Mouse (Mus musculus): ENCODE measurements around the gene Abcf2. TPM values are rescaled to one million over a fixed set of nuclear protein-coding genes. Genes with fewer than 3 reads are reported as not detected.

Gene Abcf2
- polyA plus RNA-seq, 1 experiment, result 48.7 TPM

DNA sequence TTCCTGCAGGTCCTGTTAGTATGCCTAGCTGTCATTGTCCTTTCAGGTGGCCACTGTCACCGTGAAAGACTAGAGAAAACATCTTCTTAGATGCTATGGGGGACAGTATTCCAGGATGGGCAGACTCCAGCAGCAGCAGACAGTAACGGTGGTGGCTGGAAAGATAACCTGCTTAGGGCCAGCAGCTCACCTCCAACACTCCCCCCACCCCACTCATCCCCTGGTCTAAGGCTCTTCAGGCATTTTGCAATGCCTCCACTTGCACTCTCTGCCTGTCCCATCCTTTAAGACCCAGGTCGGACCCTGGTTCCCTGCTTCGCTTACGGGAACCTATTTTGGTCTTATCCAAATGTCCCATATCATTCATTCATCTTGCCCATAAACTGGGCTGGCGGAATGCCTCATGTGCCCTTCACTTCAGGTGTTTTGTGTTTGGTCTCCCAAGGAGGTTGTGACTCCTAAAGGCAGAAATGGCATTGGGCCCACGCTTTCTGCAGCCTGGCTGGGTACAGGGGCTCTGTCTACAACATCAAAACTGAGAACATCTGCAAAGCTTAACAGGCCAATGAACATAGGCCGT, 26.3 kb upstream of the Abcf2 start:
- WGBS, result 69% methylated on average over 8 of the region's 8 CpGs
- DNase-seq, result no peak
- TF ChIP-seq CTCF (IDR thresholded peaks at IDR 0.05; ENCODE audit: insufficient read depth, low read length) (no peak), POLR2A (IDR thresholded peaks at IDR 0.05; ENCODE audit: borderline replicate concordance, extremely low read depth, low read depth, low read length) (no peak)
- H3K4me1 ChIP-seq (ENCODE audit: control insufficient read depth, insufficient read depth, low read length), result peaks cover 19% of the 10 kb centered on the region
- no peak overlapping the region for H3K4me3 ChIP-seq (replicated peaks; ENCODE audit: extremely low read depth, low read depth, low read length)

- TF ChIP-seq CTCF (IDR thresholded peaks at IDR 0.05; ENCODE audit: insufficient read depth, low read length), result no peak
- peak; percentile 69; the same call in 1 of the 2 replicates for TF ChIP-seq POLR2A (IDR thresholded peaks at IDR 0.05; ENCODE audit: borderline replicate concordance, extremely low read depth, low read depth, low read length)
- peaks cover 19% of the 10 kb centered on the region for H3K4me1 ChIP-seq (ENCODE audit: control insufficient read depth, insufficient read depth, low read length)
- peak overlapping the region; percentile 61 for H3K4me3 ChIP-seq (replicated peaks; ENCODE audit: extremely low read depth, low read depth, low read length)
- 2% methylated on average over 16 of the region's 16 CpGs for WGBS
- peak; percentile 88 for DNase-seq
Measured at GRCm38 (mm10) chr5:24602751-24603343, 25.6 kb upstream of the Abcf2 start.

DNA sequence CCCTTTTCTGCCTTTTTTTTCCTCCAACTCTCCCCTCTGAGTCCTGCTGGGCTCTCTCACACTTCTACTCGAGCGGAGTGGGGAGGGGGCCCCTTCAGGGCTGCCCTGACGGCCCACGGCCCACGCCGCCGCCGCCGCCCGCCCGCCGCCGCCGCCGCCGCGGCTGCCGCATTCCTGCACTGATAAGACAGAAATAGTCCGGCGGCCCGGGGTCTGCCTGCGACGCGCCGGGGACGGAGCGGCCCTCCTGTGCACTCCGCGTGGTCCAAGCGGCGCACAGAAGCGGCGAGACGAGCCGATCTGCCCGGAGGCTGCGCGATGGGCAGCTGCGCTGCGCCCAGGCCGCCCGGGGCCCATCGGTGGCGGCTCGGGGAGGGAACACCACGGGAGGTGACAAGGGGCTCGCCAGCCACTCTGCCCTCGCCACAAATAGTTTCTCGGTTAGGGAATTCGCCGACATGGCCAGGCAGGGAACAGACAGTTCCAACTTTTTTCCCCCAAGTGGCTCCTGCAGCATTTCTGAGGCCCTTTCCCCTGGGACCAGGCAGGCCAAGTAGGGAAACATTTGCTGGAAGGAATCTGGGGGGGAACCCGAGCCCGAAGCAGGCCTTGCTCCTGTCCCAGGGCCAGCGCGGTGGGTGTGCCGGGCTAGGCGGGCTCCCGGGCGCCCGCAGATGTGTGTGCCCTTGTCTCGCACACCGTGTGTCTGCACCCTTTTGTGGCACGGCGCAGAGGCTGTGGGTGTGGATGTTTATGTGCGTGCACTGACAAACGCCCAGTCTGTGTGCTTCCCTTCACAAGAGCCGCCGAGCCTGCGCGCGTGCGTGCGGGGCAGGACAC, 24.9 kb upstream of the Abcf2 start:
- TF ChIP-seq POLR2A (IDR thresholded peaks at IDR 0.05; ENCODE audit: borderline replicate concordance, extremely low read depth, low read depth, low read length) (peak; percentile 78), CTCF (IDR thresholded peaks at IDR 0.05; ENCODE audit: insufficient read depth, low read length) (no peak)
- Histone ChIP-seq H3K4me1 (ENCODE audit: control insufficient read depth, insufficient read depth, low read length) (peaks cover 21% of the 10 kb centered on the region), H3K4me3 (replicated peaks; ENCODE audit: extremely low read depth, low read depth, low read length) (peak overlapping the region; percentile 61)
- DNase-seq, result peak; percentile 78
- WGBS, result under 1% methylated on average over 72 of the region's 73 CpGs

- Histone ChIP-seq H3K4me3 (replicated peaks; ENCODE audit: extremely low read depth, low read depth, low read length) (peak overlapping the region; percentile 61), H3K4me1 (ENCODE audit: control insufficient read depth, insufficient read depth, low read length) (peaks cover 27% of the 10 kb centered on the region)
- 2% methylated on average over 33 of the region's 33 CpGs for WGBS
- TF ChIP-seq CTCF (IDR thresholded peaks at IDR 0.05; ENCODE audit: insufficient read depth, low read length) (no peak), POLR2A (IDR thresholded peaks at IDR 0.05; ENCODE audit: borderline replicate concordance, extremely low read depth, low read depth, low read length) (no peak)
- no peak for DNase-seq
Measured at GRCm38 (mm10) chr5:24601071-24601835, 24.0 kb upstream of the Abcf2 start.

- WGBS, result 85% methylated on average over 2 of the region's 2 CpGs
- no peak for DNase-seq
- Histone ChIP-seq H3K4me3 (replicated peaks; ENCODE audit: extremely low read depth, low read depth, low read length) (no peak overlapping the region), H3K4me1 (ENCODE audit: control insufficient read depth, insufficient read depth, low read length) (peaks cover 25% of the 10 kb centered on the region)
- TF ChIP-seq CTCF (IDR thresholded peaks at IDR 0.05; ENCODE audit: insufficient read depth, low read length) (no peak), POLR2A (IDR thresholded peaks at IDR 0.05; ENCODE audit: borderline replicate concordance, extremely low read depth, low read depth, low read length) (no peak)
Measured at GRCm38 (mm10) chr5:24600236-24600635, 23.0 kb upstream of the Abcf2 start.

GRCm38 (mm10) chr5:24599137-24599536, 21.9 kb upstream of the Abcf2 start:
- H3K4me1 ChIP-seq (ENCODE audit: control insufficient read depth, insufficient read depth, low read length), result peaks cover 22% of the 10 kb centered on the region

GRCm38 (mm10) chr5:24598570-24599006, 21.3 kb upstream of the Abcf2 start:
- 2% methylated on average over 41 of the region's 41 CpGs for WGBS
- H3K4me1 ChIP-seq (ENCODE audit: control insufficient read depth, insufficient read depth, low read length), result peaks cover 16% of the 10 kb centered on the region
- H3K4me3 ChIP-seq (replicated peaks; ENCODE audit: extremely low read depth, low read depth, low read length), result no peak overlapping the region
- DNase-seq, result peak; percentile 66
- TF ChIP-seq POLR2A (IDR thresholded peaks at IDR 0.05; ENCODE audit: borderline replicate concordance, extremely low read depth, low read depth, low read length) (no peak), CTCF (IDR thresholded peaks at IDR 0.05; ENCODE audit: insufficient read depth, low read length) (no peak)

More at GRCm38 (mm10) chr5:24599137-24599536, 21.9 kb upstream of the Abcf2 start:
- DNase-seq, result no peak
- no peak overlapping the region for H3K4me3 ChIP-seq (replicated peaks; ENCODE audit: extremely low read depth, low read depth, low read length)
- WGBS, result 28% methylated on average over 8 of the region's 8 CpGs
- TF ChIP-seq CTCF (IDR thresholded peaks at IDR 0.05; ENCODE audit: insufficient read depth, low read length) (no peak), POLR2A (IDR thresholded peaks at IDR 0.05; ENCODE audit: borderline replicate concordance, extremely low read depth, low read depth, low read length) (no peak)

GRCm38 (mm10) chr5:24597901-24598569, 20.8 kb upstream of the Abcf2 start:
- Histone ChIP-seq H3K4me3 (replicated peaks; ENCODE audit: extremely low read depth, low read depth, low read length) (no peak overlapping the region), H3K4me1 (ENCODE audit: control insufficient read depth, insufficient read depth, low read length) (peaks cover 11% of the 10 kb centered on the region)
- WGBS, result 27% methylated on average over 15 of the region's 15 CpGs
- DNase-seq, result no peak
- no peak for TF ChIP-seq POLR2A (IDR thresholded peaks at IDR 0.05; ENCODE audit: borderline replicate concordance, extremely low read depth, low read depth, low read length)

Data from lung, adult 2 months (tissue).